Mouse (Mus musculus) lung, adult 2 months (tissue): ENCODE results near the gene Hist1h4f.

Source experiments
- CTCF ChIP-seq: fragments of 200-500 bp; IDR thresholded peaks from 2 replicates; pipeline ENCODE4 v1.5.1; 2011; ENCODE audit warnings: mild to moderate bottlenecking, low read length, control low read depth; ENCODE audit not compliant: insufficient read depth
- POLR2A ChIP-seq: fragments of 200-500 bp; IDR thresholded peaks from 2 replicates; pipeline ENCODE4 v1.6.1; 2011; ENCODE audit warnings: low read depth, mild to moderate bottlenecking, control low read depth, low read length, borderline replicate concordance; ENCODE audit errors: extremely low read depth

- no peak for TF ChIP-seq POLR2A
- TF ChIP-seq CTCF: no peak
Measured at GRCm38 (mm10) chr13:23521703-23522102, 29.7 kb downstream of the Hist1h4f start.
